Mouse (Mus musculus) cerebellum, adult 2 months (tissue): Measurements from ENCODE around the gene Gm13040. TPM values are rescaled to one million over a fixed set of nuclear protein-coding genes. Genes with fewer than 3 reads are reported as not detected.
"Not testable (repeated sequence)": the region's sequence is repeated elsewhere in the genome, so short reads cannot be mapped to it uniquely, and the experiment has no call there.

Experiments
- DNase-seq, 2 experiments: peaks; one replicate each; pipeline ENCODE4 v3.0.0; 2021
- H3K27ac ChIP-seq: fragments of 200-500 bp; 2 replicates; pipeline ENCODE4 v1.5.1; 2012; ENCODE audit warnings: low read length, control low read depth, inconsistent platforms; ENCODE audit not compliant: insufficient read depth
- H3K27me3 ChIP-seq: fragments of 200-500 bp; 2 replicates; pipeline ENCODE4 v1.6.1; 2012; ENCODE audit warnings: inconsistent platforms, mild to moderate bottlenecking, low read length, moderate library complexity; ENCODE audit not compliant: control insufficient read depth, insufficient read depth
- H3K4me1 ChIP-seq: fragments of 200-500 bp; 2 replicates; pipeline ENCODE4 v1.6.1; 2011; ENCODE audit warnings: low read length; ENCODE audit not compliant: control insufficient read depth, insufficient read depth
- H3K4me3 ChIP-seq: fragments of 200-500 bp; replicated peaks from 2 replicates; pipeline ENCODE3; 2011; ENCODE audit warnings: mild to moderate bottlenecking, low read depth, low read length, control low read depth; ENCODE audit not compliant: insufficient read depth
- CTCF ChIP-seq: fragments of 200-500 bp; IDR thresholded peaks from 2 replicates; pipeline ENCODE4 v1.5.1; 2011; ENCODE audit warnings: low read depth, mild to moderate bottlenecking, control low read depth, low read length, moderate library complexity, borderline replicate concordance; ENCODE audit not compliant: insufficient read depth
- POLR2A ChIP-seq: fragments of 200-500 bp; IDR thresholded peaks from 2 replicates; pipeline ENCODE4 v1.6.1; 2011; ENCODE audit warnings: low read length, control low read depth, borderline replicate concordance; ENCODE audit not compliant: insufficient read depth
- WGBS: fragments of 180-500 bp; shearing (Covaris S2); methylation state at CpG from one replicate; pipeline ENCODE4 v1.1.7; 2018; 5-methylcytosine and 5-hydroxymethylcytosine counted together
- polyA plus RNA-seq: library from polyadenylated mRNA; depleted of rRNA; stranded (reverse); fragments of >200 nt; gene quantifications from 2 replicates; pipeline ENCODE4 v1.2.3, GENCODE M21; 2012; rRNA removed

Gene Gm13040
- not detected in 2 replicates for polyA plus RNA-seq

DNA sequence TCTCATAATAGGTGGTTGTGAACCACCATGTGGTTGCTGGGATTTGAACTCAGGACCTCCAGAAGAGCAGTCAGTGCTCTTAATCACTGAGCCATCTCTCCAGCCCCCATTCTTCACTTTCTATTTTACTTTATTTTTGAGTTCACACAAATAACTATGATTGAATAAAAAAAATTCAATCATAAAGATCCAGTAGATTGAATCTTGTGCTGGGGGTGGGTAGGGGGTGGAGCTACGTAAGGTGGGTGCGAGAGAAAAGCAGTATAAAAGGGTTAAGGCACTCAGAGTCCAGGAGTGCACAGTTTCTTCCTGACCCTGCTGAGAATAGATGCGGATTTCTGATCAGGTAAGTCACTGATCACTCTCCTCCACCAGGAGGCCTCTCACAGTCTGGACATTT lies at the start of gene Gm13040:
Gm13040 (plus strand) TSS at position 301 of the 400 bp plus-strand sequence.
- WGBS, result no CpG with 5 or more reads among the region's 3 CpGs
- not testable (repeated sequence) for H3K27me3 ChIP-seq, DNase-seq, H3K4me3 ChIP-seq, H3K27ac ChIP-seq, H3K4me1 ChIP-seq

DNA sequence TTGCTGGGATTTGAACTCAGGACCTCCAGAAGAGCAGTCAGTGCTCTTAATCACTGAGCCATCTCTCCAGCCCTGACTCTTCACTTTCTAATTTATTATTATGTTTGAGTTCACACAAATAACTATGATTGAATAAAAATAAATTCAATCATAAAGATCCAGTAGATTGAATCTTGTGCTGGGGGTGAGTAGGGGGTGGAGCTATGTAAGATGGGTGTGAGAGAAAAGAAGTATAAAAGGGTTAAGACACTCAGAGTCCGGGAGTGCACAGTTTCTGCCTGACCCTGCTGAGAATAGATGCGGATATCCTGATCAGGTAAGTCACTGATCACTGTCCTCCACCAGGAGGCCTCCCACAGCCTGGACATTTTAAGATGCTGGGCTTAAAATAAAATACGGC lies 24.7 kb upstream of the Gm13040 start, which contains the start of gene Gm13043:
Gm13043 (plus strand) TSS at position 301 of the 400 bp plus-strand sequence.
- no peak for DNase-seq
- Histone ChIP-seq H3K27ac (no peak within 1 kb of the TSS), H3K4me1 (no peaks in the 10 kb centered on the region), H3K27me3 (no peaks in the 10 kb centered on the region), H3K4me3 (no peak within 1 kb of the TSS)
- no peak for TF ChIP-seq CTCF
- TF ChIP-seq POLR2A, result no peak
- 80% methylated on average over 3 of the region's 3 CpGs for WGBS

DNA sequence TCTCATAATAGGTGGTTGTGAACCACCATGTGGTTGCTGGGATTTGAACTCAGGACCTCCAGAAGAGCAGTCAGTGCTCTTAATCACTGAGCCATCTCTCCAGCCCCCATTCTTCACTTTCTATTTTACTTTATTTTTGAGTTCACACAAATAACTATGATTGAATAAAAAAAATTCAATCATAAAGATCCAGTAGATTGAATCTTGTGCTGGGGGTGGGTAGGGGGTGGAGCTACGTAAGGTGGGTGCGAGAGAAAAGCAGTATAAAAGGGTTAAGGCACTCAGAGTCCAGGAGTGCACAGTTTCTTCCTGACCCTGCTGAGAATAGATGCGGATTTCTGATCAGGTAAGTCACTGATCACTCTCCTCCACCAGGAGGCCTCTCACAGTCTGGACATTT lies 15.6 kb downstream of the Gm13040 start, which contains the start of the genes BC080695 and Gm13057:
BC080695 (plus strand) TSS at position 301 of the 400 bp plus-strand sequence.
Gm13057 (plus strand) TSS at position 310 of the 400 bp plus-strand sequence.
- not testable (repeated sequence) for H3K4me3 ChIP-seq, H3K4me1 ChIP-seq, DNase-seq, H3K27me3 ChIP-seq, H3K27ac ChIP-seq
- WGBS, result no CpG with 5 or more reads among the region's 3 CpGs

Other genes starting within 250 kb of the Gm13040 start
- gene Pdpn, start 236.4 kb upstream of the Gm13040 start, polyA plus RNA-seq, result 7.7 and 8.4 TPM in 2 replicates
- gene Lrrc38, start 186.2 kb upstream of the Gm13040 start, polyA plus RNA-seq, result 7.6 and 7.7 TPM in 2 replicates
- gene Pramel1, start 141.5 kb upstream of the Gm13040 start, polyA plus RNA-seq, result 0.03 and 0.07 TPM in 2 replicates
- gene Pramef8, start 123.5 kb upstream of the Gm13040 start, polyA plus RNA-seq, result 13.2 and 14.0 TPM in 2 replicates
- not detected in 2 replicates for gene Oog4, start 85.6 kb upstream of the Gm13040 start, polyA plus RNA-seq
- not detected in 2 replicates for gene Gm13043, start 24.6 kb upstream of the Gm13040 start, polyA plus RNA-seq
- not detected in 2 replicates for gene BC080695, start 15.7 kb downstream of the Gm13040 start, polyA plus RNA-seq
- not detected in 2 replicates for gene Gm13057, start 15.8 kb downstream of the Gm13040 start, polyA plus RNA-seq
- gene Gm13083, start 79.0 kb downstream of the Gm13040 start, polyA plus RNA-seq, result not detected in 2 replicates
- not detected in 2 replicates for gene Gm13088, start 121.3 kb downstream of the Gm13040 start, polyA plus RNA-seq
- not detected in 2 replicates for gene Gm13089, start 166.8 kb downstream of the Gm13040 start, polyA plus RNA-seq
- not detected in 2 replicates for gene Gm13078, start 183.5 kb downstream of the Gm13040 start, polyA plus RNA-seq